In genomic region chr1:179608521-179608920, GRCm38 (mm10) we compare ENCODE assay signal across 5 mouse cellular contexts.
"Had no signal": no experiment of that assay in that cellular context is flagged by ENCODE, and none has a peak within 500 bp of the region (broad histone marks: within the 10 kb centered on the region; RNA-seq: fewer than 3 reads in every experiment).

No protein-coding gene starts in this region.

- DNase-seq: layer of hippocampus, postnatal 36 days; lung, adult 18-20 months; right cerebral cortex, postnatal 14 days; thymus, adult 2 months; thymus, postnatal 25 days had no signal
